Mouse (Mus musculus) heart, embryonic 10.5 days (tissue): ENCODE measurements around the gene Olfr544. TPM values are rescaled to one million over a fixed set of nuclear protein-coding genes. Genes with fewer than 3 reads are reported as not detected.

Experiments
- DNase-seq: peaks from one replicate; pipeline ENCODE4 v3.0.0-alpha.2; 2017; ENCODE audit warnings: low spot score
- H3K27ac ChIP-seq: fragments of 300-500 bp; sonication (generic); 2 replicates; pipeline ENCODE4 v1.5.1; 2016; ENCODE audit warnings: mild to moderate bottlenecking
- H3K27me3 ChIP-seq: fragments of 300-500 bp; sonication (generic); 2 replicates; pipeline ENCODE4 v1.6.1; 2016; ENCODE audit warnings: mild to moderate bottlenecking; ENCODE audit not compliant: poor library complexity, insufficient read depth, severe bottlenecking
- H3K36me3 ChIP-seq: fragments of 300-500 bp; sonication (generic); 2 replicates; pipeline ENCODE4 v1.6.1; 2016; ENCODE audit warnings: mild to moderate bottlenecking, moderate library complexity
- H3K4me1 ChIP-seq: fragments of 300-500 bp; sonication (generic); 2 replicates; pipeline ENCODE4 v1.6.1; 2016; ENCODE audit warnings: mild to moderate bottlenecking
- H3K4me3 ChIP-seq: fragments of 300-500 bp; sonication (generic); 2 replicates; pipeline ENCODE4 v1.5.1; 2016; ENCODE audit warnings: mild to moderate bottlenecking, moderate library complexity
- H3K9me3 ChIP-seq: fragments of 300-500 bp; sonication (generic); 2 replicates; pipeline ENCODE4 v1.6.1; 2016; ENCODE audit warnings: mild to moderate bottlenecking, moderate library complexity
- WGBS: fragments of 180-500 bp; shearing (Covaris S2); methylation state at CpG from one replicate; pipeline ENCODE4 v1.1.7; 2016; 5-methylcytosine and 5-hydroxymethylcytosine counted together
- polyA plus RNA-seq: library from polyadenylated mRNA; unstranded; fragments of >200 nt; fragmentation: Nextera tagmentation; extraction: Ambion mirVana; gene quantifications from 2 replicates; pipeline ENCODE4 v1.2.1, GENCODE M21; 2016

The Olfr544 gene
- 0.04 TPM in 2 replicates for polyA plus RNA-seq

DNA sequence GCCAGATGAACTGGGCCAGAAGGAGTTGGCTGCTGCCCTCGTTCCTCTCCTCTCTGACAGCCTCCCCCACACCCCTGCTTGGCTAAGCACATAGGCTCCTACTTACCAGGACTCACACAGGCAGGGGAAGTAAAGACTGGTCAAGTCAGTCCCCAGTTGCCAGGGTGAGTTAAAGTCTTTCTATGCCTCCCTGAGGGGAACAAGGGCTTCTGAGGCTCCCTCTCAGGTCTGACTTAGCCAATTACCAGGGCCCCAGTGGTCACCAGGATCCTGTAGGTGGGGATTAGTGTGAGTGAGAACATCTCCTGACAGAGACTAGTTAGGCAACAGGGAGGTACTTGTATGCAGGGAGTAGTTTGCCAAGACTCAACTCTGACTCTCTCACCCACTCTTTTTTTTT is at the start of gene Olfr544:
Olfr544 (minus strand) TSS at position 153 of the 400 bp plus-strand sequence.
- Histone ChIP-seq H3K9me3 (no peaks in the 10 kb centered on the region), H3K27ac (no peak within 1 kb of the TSS), H3K4me3 (no peak within 1 kb of the TSS), H3K4me1 (peaks cover 9% of the 10 kb centered on the region; the same call in 1 of the 2 replicates), H3K27me3 (no peaks in the 10 kb centered on the region), H3K36me3 (no peaks in the 10 kb centered on the region)
- WGBS: 69% methylated on average over 1 of the region's 1 CpGs
- no peak for DNase-seq

DNA sequence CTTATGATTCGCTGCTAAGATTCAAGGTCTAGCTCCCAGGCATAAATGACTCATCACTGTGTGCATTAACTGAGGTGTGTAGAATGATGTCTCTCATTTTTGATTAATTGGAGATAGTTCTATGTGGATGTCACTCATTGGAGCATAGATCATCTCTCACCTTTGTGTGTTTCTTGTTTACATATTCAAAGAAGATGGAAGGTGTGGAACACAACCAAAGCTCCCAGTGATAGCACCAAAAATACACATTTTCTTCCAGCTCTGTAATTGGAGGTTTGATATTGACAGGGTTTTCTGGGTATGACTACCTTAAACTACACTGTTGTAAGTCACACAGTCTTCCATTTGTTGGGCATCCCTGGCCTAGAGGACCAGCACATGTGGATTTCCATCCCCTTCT is 46.3 kb upstream of the Olfr544 start, which contains the start of gene Olfr547:
Olfr547 (plus strand) TSS at position 301 of the 400 bp plus-strand sequence.
- Histone ChIP-seq H3K4me1 (no peaks in the 10 kb centered on the region), H3K27me3 (no peaks in the 10 kb centered on the region), H3K9me3 (no peaks in the 10 kb centered on the region), H3K27ac (no peak within 1 kb of the TSS), H3K36me3 (no peaks in the 10 kb centered on the region), H3K4me3 (no peak within 1 kb of the TSS)
- DNase-seq: no peak
- 63% methylated on average over 1 of the region's 1 CpGs for WGBS

DNA sequence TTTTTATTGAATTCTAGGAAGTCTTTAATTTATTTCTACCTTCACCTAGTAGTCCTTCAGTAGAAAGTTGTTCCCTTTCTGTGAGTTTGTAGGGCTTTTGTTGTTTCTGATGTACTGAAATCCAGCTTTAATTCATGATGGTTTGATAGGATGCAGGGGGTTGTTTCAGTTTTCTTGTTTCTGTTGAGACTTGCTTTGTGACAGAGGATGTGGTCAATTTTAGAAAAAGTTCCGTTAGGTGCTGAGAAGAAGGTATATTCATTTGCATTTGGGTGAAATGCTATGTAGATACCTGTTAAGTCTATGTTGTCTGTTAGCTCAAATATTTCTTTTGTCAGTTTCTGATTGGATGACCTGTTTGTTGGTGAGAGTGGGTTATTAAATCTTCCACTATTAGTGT is 40.9 kb upstream of the Olfr544 start:
- Histone ChIP-seq H3K27me3 (no peaks in the 10 kb centered on the region), H3K4me3 (no peak overlapping the region), H3K4me1 (no peaks in the 10 kb centered on the region), H3K9me3 (no peaks in the 10 kb centered on the region), H3K27ac (no peak overlapping the region), H3K36me3 (no peaks in the 10 kb centered on the region)
- no peak for DNase-seq
- WGBS: 81% methylated on average over 1 of the region's 1 CpGs

DNA sequence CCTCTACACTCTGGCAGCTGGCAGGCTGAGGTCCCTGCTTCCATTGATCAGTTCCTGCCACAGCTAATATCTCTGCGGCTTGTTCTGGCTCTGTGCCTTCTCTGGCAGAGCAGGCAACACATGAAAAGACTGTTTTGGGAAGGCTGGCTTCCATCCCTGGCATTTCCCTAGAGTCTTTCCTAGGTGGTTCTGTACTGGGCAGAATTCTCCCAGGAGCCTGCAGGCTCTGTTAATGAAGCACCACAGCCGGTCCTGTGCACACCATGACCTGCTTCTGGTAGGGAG is 28.9 kb upstream of the Olfr544 start:
- peaks cover 16% of the 10 kb centered on the region for H3K27me3 ChIP-seq
- no peak overlapping the region for H3K27ac ChIP-seq
- no peaks in the 10 kb centered on the region for H3K9me3 ChIP-seq
- 0 out of 2 replicates have a peak, but pooled peaks cover 5% of the 10 kb centered on the region for H3K4me1 ChIP-seq
- no peak for DNase-seq
- H3K36me3 ChIP-seq: no peaks in the 10 kb centered on the region
- no peak overlapping the region for H3K4me3 ChIP-seq
- WGBS: 77% methylated on average over 2 of the region's 2 CpGs

DNA sequence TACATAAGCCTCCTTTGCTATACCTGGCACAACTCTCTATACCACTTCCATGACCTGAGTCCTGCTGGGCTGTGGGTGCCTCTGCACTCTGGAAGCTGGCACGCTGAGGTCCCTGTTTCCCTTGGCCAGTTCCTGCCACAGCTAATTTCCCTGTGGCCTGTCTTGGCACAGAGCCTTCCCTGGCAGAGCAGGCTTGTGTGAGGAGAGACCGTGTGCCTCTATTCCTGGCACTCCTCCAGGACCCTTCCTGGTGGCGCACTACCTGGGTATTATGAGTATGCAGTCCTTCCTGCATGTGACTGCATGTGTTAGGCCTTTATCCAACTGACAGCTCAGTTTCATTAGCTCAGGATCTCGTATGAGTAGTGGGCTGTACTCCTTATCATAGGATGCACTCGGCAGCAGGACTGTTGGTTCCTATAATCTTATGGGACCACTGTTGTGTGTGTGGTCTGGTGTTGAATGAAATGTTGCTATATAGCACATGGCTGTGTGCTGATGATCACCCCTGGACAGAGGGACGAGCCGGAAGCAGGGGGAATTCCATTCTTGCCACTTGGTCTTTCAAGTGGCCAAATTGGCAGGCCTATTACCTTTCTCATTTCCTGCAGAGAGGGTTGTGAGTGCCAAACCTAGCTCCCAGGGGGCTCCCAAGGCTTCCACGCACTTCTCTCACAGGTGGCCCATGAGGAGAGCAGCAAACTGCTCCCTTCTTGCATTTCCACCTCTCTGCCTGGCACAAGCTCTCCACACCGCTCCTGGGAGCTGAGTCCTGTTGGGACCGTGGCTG is 28.3 kb upstream of the Olfr544 start:
- Histone ChIP-seq H3K4me1 (0 out of 2 replicates have a peak, but pooled peaks cover 5% of the 10 kb centered on the region), H3K27me3 (peaks cover 22% of the 10 kb centered on the region), H3K9me3 (no peaks in the 10 kb centered on the region), H3K27ac (no peak overlapping the region), H3K4me3 (no peak overlapping the region), H3K36me3 (no peaks in the 10 kb centered on the region)
- DNase-seq: no peak
- WGBS: 66% methylated on average over 10 of the region's 10 CpGs

DNA sequence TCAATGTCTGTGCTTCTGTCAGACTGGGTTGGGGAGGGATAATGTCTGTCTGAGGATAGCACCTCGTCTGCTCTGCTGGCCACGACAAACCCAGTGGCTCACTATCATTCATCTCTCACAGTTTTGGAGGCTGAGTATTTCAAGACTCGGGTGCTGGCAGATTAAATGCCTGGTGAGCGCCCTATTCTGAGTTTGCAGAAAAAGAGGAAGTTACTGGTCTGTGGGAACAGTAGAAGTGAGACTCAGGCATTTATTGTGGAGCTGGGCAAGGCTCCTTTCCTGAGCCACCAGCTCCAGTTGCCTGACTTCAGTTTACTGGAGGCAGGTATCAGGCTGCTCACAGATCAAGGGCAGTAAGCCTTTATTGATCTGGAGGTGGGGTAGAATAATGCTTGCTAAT is 26.0 kb upstream of the Olfr544 start:
- DNase-seq: no peak
- H3K9me3 ChIP-seq: no peaks in the 10 kb centered on the region
- no peak overlapping the region for H3K27ac ChIP-seq
- H3K4me3 ChIP-seq: no peak overlapping the region
- peaks cover 27% of the 10 kb centered on the region for H3K27me3 ChIP-seq
- WGBS: 40% methylated on average over 4 of the region's 4 CpGs
- peaks cover 5% of the 10 kb centered on the region; the same call in 1 of the 2 replicates for H3K4me1 ChIP-seq
- H3K36me3 ChIP-seq: no peaks in the 10 kb centered on the region

DNA sequence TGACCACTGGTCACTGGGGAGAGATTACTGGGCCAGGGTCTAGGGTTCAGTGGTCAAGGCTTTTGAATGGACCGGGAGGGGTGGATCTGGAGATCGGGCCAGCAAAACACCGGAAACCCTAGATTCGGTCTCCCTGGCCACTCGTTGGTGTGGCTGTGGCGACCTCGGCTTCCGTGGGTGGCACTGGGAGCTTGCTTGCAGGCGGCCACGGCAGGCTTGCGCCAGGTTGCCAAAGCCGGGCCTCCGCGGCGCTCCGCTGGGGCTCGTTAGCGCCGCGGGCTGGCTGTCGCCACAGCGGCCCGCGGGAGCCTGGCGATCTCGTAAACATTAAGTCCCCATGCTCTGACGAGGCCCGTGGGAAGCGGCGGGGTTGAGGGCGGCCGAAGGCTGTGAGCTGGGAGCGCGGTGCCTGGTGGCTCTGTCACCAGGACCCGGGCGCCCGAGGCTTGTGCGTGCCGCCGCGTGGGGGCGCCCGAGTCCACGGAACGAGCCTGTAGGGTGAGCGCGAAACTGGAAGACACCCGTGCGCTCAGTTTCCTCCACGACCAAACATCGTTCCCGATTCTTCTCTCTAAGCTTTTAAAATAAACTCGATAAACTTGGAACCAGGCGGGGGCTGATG is 24.8 kb upstream of the Olfr544 start:
- Histone ChIP-seq H3K36me3 (no peaks in the 10 kb centered on the region), H3K9me3 (no peaks in the 10 kb centered on the region), H3K4me3 (peak overlapping the region; percentile 72), H3K27me3 (peaks cover 32% of the 10 kb centered on the region), H3K27ac (peak overlapping the region; percentile 87), H3K4me1 (peaks cover 5% of the 10 kb centered on the region; the same call in 1 of the 2 replicates)
- WGBS: 1% methylated on average over 54 of the region's 54 CpGs
- DNase-seq: peak; percentile 89

DNA sequence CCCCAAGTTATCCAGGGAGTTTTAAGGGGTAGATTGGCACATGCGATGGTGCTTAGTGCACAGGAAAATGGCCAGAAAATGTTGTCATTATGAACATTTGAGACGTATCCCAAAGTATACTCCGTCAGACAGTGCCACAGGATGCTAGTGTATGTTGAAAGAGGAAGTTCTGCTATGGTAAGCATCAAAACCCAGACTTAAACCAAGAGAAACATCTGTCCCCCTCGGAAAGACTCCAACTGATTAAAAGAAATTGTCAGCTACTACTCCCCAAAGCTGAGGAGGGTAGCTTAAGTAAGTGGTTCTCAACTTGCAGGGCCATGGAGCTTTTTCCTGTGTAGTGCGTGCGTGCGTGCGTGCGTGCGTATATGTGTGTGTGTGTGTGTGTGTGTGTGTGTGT is 23.8 kb upstream of the Olfr544 start:
- no peak overlapping the region for H3K27ac ChIP-seq
- H3K4me1 ChIP-seq: peaks cover 5% of the 10 kb centered on the region; the same call in 1 of the 2 replicates
- WGBS: 92% methylated on average over 10 of the region's 10 CpGs
- no peaks in the 10 kb centered on the region for H3K9me3 ChIP-seq
- no peaks in the 10 kb centered on the region for H3K36me3 ChIP-seq
- H3K4me3 ChIP-seq: no peak overlapping the region
- peaks cover 32% of the 10 kb centered on the region for H3K27me3 ChIP-seq
- peak; percentile 54 for DNase-seq

DNA sequence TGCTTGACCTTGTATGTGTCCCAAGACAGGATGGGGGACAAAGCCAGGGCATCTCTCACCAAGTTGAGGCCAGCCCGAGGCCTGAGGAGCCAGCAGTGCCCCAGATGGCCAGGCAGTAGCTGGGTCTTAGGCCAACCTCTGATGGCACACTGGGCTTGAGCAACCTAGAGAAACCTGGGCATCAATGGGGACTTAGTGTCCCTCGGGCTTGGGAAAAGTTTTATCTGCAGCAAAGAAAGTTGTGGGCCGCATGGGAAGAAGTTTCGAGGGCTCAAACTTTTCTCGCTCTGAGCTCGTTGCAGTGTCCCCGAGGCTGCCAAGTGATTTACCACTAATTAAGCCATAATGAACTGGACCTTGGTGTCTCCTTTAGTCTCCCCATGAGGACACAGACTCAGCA is 21.6 kb upstream of the Olfr544 start:
- Histone ChIP-seq H3K9me3 (no peaks in the 10 kb centered on the region), H3K4me1 (peaks cover 5% of the 10 kb centered on the region; the same call in 1 of the 2 replicates), H3K36me3 (no peaks in the 10 kb centered on the region), H3K27me3 (peaks cover 32% of the 10 kb centered on the region), H3K4me3 (no peak overlapping the region), H3K27ac (no peak overlapping the region)
- WGBS: 79% methylated on average over 7 of the region's 7 CpGs
- DNase-seq: peak; percentile 70

DNA sequence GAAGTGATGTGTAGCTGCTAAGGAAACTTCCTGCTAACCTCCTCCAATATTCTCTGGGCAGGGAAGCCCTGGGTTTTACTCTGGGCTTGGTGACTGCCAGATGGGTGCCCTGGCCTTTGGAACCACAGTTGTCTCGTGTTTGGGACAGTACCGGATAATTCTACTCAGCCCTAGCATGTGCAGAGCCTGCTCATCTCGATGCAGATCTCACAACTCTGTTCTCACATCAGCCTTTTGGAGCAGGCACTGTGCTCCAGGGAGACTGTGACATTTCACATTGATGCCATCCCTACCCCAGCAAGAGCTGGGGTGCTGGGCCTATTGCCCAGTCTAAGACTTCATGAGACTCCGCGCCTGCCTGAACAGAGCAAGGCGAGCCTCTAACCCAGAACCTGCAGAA is 20.6 kb upstream of the Olfr544 start:
- 82% methylated on average over 6 of the region's 6 CpGs for WGBS
- H3K9me3 ChIP-seq: no peaks in the 10 kb centered on the region

DNA sequence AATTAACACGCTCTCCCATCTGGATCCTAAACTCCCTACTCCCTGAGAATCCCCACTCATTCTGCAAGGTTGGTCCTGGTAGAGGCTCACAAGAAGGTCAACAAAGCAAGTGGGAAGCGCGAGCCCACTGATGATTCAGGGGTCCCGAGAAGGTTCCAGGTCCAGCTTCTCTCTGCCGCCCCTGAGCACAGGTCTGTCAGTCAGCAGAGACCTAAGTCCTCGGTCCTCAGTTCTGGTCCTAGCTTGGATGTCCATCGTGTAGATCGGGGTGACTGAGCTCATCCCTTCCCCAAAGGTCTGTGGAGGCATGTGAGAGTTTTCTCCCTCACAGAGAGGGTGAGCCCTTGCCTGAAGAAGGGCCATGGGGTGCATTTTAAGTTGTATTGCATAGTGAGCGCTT is 20.0 kb upstream of the Olfr544 start:
- Histone ChIP-seq H3K27me3 (peaks cover 20% of the 10 kb centered on the region; the same call in 1 of the 2 replicates), H3K4me3 (no peak overlapping the region), H3K4me1 (peaks cover 5% of the 10 kb centered on the region; the same call in 1 of the 2 replicates), H3K36me3 (no peaks in the 10 kb centered on the region), H3K27ac (no peak overlapping the region), H3K9me3 (no peaks in the 10 kb centered on the region)
- DNase-seq: peak; percentile 68
- 82% methylated on average over 9 of the region's 9 CpGs for WGBS

More for the DNA sequence above, 20.6 kb upstream of the Olfr544 start:
- H3K4me3 ChIP-seq: no peak overlapping the region
- peaks cover 24% of the 10 kb centered on the region for H3K27me3 ChIP-seq
- peaks cover 5% of the 10 kb centered on the region; the same call in 1 of the 2 replicates for H3K4me1 ChIP-seq
- no peak overlapping the region for H3K27ac ChIP-seq
- DNase-seq: peak; percentile 68
- H3K36me3 ChIP-seq: no peaks in the 10 kb centered on the region

DNA sequence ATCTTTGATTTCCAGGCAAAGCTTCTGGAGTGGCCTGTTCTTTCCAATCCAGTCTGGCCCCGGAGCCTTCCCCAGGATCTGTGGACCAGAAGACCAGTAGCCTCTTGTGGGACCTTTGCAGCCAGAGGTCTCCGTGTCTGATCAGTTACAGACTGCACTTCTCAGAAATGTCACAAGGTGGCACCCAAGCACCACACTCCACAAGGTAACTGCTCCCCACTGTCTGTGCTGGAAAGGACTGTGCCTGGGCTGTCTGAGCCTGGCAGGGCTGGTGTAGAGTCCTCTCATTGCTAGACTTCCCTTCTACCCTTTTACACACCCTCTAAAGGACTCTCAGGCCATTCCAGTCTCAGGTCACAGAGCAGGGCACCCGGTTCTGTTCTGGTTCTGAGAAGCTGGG is 18.7 kb upstream of the Olfr544 start:
- peaks cover 15% of the 10 kb centered on the region; the same call in 1 of the 2 replicates for H3K27me3 ChIP-seq
- WGBS: 40% methylated on average over 3 of the region's 3 CpGs
- no peak overlapping the region for H3K4me3 ChIP-seq
- no peaks in the 10 kb centered on the region for H3K9me3 ChIP-seq
- peak; percentile 89 for DNase-seq
- no peaks in the 10 kb centered on the region for H3K36me3 ChIP-seq
- no peaks in the 10 kb centered on the region; the same call in 1 of the 2 replicates for H3K4me1 ChIP-seq
- no peak overlapping the region for H3K27ac ChIP-seq

DNA sequence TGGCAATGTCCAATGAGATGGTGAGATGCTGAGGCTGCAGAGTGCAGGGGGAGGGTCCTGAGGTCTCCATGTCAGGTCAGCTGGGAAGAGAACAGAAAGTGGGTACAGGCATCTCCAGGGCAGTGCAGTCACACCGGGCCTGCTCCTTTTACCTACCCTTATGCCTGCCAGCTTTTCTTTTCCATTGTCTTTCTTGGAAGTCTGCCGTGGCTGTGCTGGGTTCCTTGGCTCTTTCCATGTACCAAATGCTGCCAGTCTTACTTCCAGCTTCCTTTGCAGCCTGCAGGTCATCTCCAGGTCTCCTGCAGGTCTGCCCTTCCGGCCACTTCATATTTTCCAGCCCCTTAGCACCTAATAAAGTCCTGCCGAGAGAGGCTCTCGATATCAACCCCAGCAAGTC is 13.9 kb upstream of the Olfr544 start:
- Histone ChIP-seq H3K4me3 (no peak overlapping the region), H3K9me3 (no peaks in the 10 kb centered on the region), H3K27me3 (no peaks in the 10 kb centered on the region), H3K4me1 (no peaks in the 10 kb centered on the region), H3K36me3 (no peaks in the 10 kb centered on the region), H3K27ac (no peak overlapping the region)
- WGBS: 59% methylated on average over 5 of the region's 5 CpGs
- DNase-seq: no peak
